Mouse (Mus musculus): ENCODE measurements around the gene Mcu. TPM values are rescaled to one million over a fixed set of nuclear protein-coding genes. Genes with fewer than 3 reads are reported as not detected.

Gene Mcu
- total RNA-seq, 2 experiments from 2014 or later, result 33.9 to 37.1 TPM

GRCm38 (mm10) chr10:59500225-59500624 lies 116.3 kb downstream of the Mcu start:
- intact Hi-C loops (cut with DNase I), result no loop called here
- H3K27ac ChIP-seq, result no peak overlapping the region
- H3K4me3 ChIP-seq, result no peak overlapping the region
- DNase-seq (ENCODE audit: extremely low spot score in 1 of 2, low spot score in 2 of 2), result no peak
- TF ChIP-seq CTCF (IDR thresholded peaks at IDR 0.05), result no peak

- Histone ChIP-seq H3K27ac (no peak overlapping the region), H3K4me3 (no peak overlapping the region)
- no peak for DNase-seq (ENCODE audit: extremely low spot score in 1 of 2, low spot score in 2 of 2)
- TF ChIP-seq CTCF (IDR thresholded peaks at IDR 0.05), result no peak
- intact Hi-C loops (cut with DNase I), result no loop called here
These were observed 119.5 kb downstream of the Mcu start for GRCm38 (mm10) chr10:59497019-59497418.

GRCm38 (mm10) chr10:59494917-59495316 lies 121.6 kb downstream of the Mcu start:
- DNase-seq (ENCODE audit: extremely low spot score in 1 of 2, low spot score in 2 of 2), result no peak
- intact Hi-C loops (cut with DNase I), result loop anchor here (5.0 kb wide), 1 partner anchor 122 kb away; the partner anchor contains the start of genes Gm10322 and Mcu
- Histone ChIP-seq H3K4me3 (no peak overlapping the region), H3K27ac (no peak overlapping the region)
- no peak for TF ChIP-seq CTCF (IDR thresholded peaks at IDR 0.05)

GRCm38 (mm10) chr10:59494044-59494443 lies 122.4 kb downstream of the Mcu start:
- no peak overlapping the region for H3K4me3 ChIP-seq
- H3K27ac ChIP-seq, result no peak overlapping the region
- intact Hi-C loops (cut with DNase I), result loop anchor here (5.0 kb wide), 1 partner anchor 123 kb away; the partner anchor contains the start of genes Gm10322 and Mcu
- TF ChIP-seq CTCF (IDR thresholded peaks at IDR 0.05), result peak; percentile 41
- no peak for DNase-seq (ENCODE audit: extremely low spot score in 1 of 2, low spot score in 2 of 2)

GRCm38 (mm10) chr10:59490920-59491319 lies 125.6 kb downstream of the Mcu start:
- Histone ChIP-seq H3K27ac (no peak overlapping the region), H3K4me3 (no peak overlapping the region)
- peak; percentile 58 for TF ChIP-seq CTCF (IDR thresholded peaks at IDR 0.05)
- DNase-seq (ENCODE audit: extremely low spot score in 1 of 2, low spot score in 2 of 2), result peak in 1 of 2 experiments; percentile 26
- intact Hi-C loops (cut with DNase I), result loop anchor here (1.0 to 5.0 kb wide), 2 partner anchors 126 to 374 kb away; partner anchors contain the start of genes Gm10322 and Mcu

- DNase-seq (ENCODE audit: extremely low spot score in 1 of 2, low spot score in 2 of 2), result no peak
- no peak for TF ChIP-seq CTCF (IDR thresholded peaks at IDR 0.05)
- intact Hi-C loops (cut with DNase I), result no loop called here
- Histone ChIP-seq H3K27ac (no peak overlapping the region), H3K4me3 (no peak overlapping the region)
These were observed 127.1 kb downstream of the Mcu start for GRCm38 (mm10) chr10:59489411-59489810.

GRCm38 (mm10) chr10:59487351-59487750 lies 129.1 kb downstream of the Mcu start:
- Histone ChIP-seq H3K4me3 (no peak overlapping the region), H3K27ac (no peak overlapping the region)
- intact Hi-C loops (cut with DNase I), result no loop called here
- no peak for TF ChIP-seq CTCF (IDR thresholded peaks at IDR 0.05)
- DNase-seq (ENCODE audit: extremely low spot score in 1 of 2, low spot score in 2 of 2), result no peak

GRCm38 (mm10) chr10:59484318-59484717 lies 132.2 kb downstream of the Mcu start:
- H3K27ac ChIP-seq, result no peak overlapping the region
- TF ChIP-seq CTCF (IDR thresholded peaks at IDR 0.05), result no peak
- DNase-seq (ENCODE audit: extremely low spot score in 1 of 2, low spot score in 2 of 2), result no peak
- intact Hi-C loops (cut with DNase I), result no loop called here
- no peak overlapping the region for H3K4me3 ChIP-seq

GRCm38 (mm10) chr10:59481381-59481780 lies 135.1 kb downstream of the Mcu start:
- Histone ChIP-seq H3K27ac (no peak overlapping the region), H3K4me3 (no peak overlapping the region)
- DNase-seq (ENCODE audit: extremely low spot score in 1 of 2, low spot score in 2 of 2), result no peak
- no peak for TF ChIP-seq CTCF (IDR thresholded peaks at IDR 0.05)
- intact Hi-C loops (cut with DNase I), result no loop called here

GRCm38 (mm10) chr10:59470451-59470850 lies 146.0 kb downstream of the Mcu start:
- no peak for TF ChIP-seq CTCF (IDR thresholded peaks at IDR 0.05)
- Histone ChIP-seq H3K4me3 (no peak overlapping the region), H3K27ac (no peak overlapping the region)
- peak in 1 of 2 experiments; percentile 22 for DNase-seq (ENCODE audit: extremely low spot score in 1 of 2, low spot score in 2 of 2)
- intact Hi-C loops (cut with DNase I), result no loop called here

GRCm38 (mm10) chr10:59467297-59467696 lies 149.2 kb downstream of the Mcu start:
- TF ChIP-seq CTCF (IDR thresholded peaks at IDR 0.05), result no peak
- H3K27ac ChIP-seq, result no peak overlapping the region
- no peak overlapping the region for H3K4me3 ChIP-seq
- no peak for DNase-seq (ENCODE audit: extremely low spot score in 1 of 2, low spot score in 2 of 2)
- intact Hi-C loops (cut with DNase I), result no loop called here

- intact Hi-C loops (cut with DNase I), result no loop called here
- Histone ChIP-seq H3K27ac (no peak overlapping the region), H3K4me3 (no peak overlapping the region)
- TF ChIP-seq CTCF (IDR thresholded peaks at IDR 0.05), result no peak
- no peak for DNase-seq (ENCODE audit: extremely low spot score in 1 of 2, low spot score in 2 of 2)
These were observed 149.9 kb downstream of the Mcu start for GRCm38 (mm10) chr10:59466626-59467025.

GRCm38 (mm10) chr10:59465546-59465945 lies 150.9 kb downstream of the Mcu start:
- TF ChIP-seq CTCF (IDR thresholded peaks at IDR 0.05), result no peak
- DNase-seq (ENCODE audit: extremely low spot score in 1 of 2, low spot score in 2 of 2), result no peak
- Histone ChIP-seq H3K4me3 (no peak overlapping the region), H3K27ac (no peak overlapping the region)
- intact Hi-C loops (cut with DNase I), result no loop called here
